Mouse (Mus musculus) thymus, adult 18-20 months (tissue): ENCODE measurements around the gene Ap1s1.
A peak's percentile ranks its signal among the peaks of the same experiment; 100 is the strongest.

Experiments used
- DNase-seq, 2 experiments: peaks; one replicate each; pipeline ENCODE4 v3.0.0; 2022; ENCODE audit warnings: mixed read lengths in 2 of 2

Gene Ap1s1

DNA sequence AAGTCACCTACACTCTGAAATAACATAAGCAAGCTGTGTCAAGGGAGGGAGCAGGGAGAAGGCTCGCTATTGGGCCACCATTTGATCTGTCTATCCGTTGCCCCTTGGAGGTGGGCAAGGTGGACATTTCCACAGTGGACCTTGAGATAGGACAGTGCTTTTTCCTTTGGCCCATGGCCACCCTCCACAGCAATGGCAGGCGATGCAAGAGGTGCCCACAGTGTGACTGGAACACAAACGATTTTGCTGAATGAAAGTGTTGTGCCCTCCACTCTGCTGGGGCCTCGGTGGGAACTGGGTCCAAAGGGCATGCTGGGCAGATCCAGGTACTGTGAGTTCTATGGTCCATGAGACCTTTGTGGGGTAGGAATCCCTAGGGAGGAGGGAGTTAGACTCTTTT is 16.7 kb upstream of the Ap1s1 start:
- no peak for DNase-seq

DNA sequence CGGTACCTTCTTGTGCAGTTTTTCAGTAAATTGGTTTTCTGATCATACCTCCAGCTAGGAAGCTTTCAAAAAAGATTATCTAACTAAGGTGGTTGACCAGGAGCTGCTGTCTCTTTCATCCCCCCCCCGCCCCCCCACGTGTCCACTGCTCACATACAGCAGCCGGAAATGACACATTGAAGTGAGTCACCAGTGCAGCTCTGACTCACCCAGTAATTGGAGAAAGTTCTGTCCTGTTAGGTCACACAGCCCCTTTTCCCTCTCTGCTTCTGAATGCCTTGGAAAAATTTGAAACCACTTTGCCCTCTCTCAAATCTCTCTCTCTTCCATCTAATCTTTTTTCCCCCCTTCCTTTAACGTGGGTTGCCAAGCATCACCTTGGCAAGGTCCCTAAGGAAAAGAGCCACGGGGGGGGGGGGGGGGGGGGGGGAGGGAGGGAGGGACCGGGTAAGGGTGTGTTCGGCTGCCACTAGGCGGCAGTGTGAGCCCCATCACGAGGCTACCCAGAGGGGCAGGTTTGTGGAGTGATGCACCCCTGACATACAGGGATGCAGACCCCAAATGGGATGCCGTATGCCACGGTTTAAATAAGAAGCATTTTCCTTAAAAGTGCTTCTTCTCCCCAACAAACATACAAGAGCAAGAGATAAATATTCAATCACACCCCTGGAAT is 16.0 kb upstream of the Ap1s1 start:
- no peak for DNase-seq

DNA sequence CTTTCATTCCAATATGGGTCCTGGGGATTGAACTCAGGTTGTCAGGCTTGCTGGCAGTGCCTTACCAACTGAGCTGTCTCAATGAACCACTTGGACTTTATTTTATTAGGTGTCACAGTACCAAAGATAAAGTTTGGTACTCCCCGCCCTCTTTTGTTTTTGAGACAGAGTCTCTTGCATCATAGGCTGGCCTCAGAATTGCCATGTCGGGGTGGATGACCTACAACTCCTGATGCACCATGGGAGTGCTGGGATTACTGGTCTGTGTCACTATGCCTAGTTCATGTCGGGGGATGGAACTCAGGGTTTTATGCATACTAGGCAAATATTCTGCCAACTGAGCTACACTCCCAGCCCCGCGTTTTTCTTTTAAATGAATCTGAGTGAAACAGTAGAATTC is 8.9 kb upstream of the Ap1s1 start:
- DNase-seq, result no peak

DNA sequence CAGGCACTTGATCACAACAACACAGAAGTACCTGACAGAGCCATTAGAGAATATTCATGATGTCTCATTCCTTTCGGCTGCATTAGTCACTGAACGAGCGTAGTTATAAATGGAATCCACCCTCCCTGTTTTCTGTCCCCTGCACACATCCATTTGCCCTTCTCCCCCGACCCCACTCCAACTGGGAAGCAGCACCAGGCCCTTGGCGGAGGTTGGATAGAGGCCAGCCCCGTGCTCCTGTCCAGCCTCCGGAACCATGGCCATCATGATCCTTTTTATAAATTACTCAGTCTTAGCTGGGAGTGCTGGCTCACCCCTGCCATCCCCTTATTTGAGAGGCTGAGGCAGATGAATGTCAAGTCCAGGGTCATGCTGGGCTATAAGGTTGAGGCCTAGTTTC is 8.4 kb upstream of the Ap1s1 start:
- no peak for DNase-seq

DNA sequence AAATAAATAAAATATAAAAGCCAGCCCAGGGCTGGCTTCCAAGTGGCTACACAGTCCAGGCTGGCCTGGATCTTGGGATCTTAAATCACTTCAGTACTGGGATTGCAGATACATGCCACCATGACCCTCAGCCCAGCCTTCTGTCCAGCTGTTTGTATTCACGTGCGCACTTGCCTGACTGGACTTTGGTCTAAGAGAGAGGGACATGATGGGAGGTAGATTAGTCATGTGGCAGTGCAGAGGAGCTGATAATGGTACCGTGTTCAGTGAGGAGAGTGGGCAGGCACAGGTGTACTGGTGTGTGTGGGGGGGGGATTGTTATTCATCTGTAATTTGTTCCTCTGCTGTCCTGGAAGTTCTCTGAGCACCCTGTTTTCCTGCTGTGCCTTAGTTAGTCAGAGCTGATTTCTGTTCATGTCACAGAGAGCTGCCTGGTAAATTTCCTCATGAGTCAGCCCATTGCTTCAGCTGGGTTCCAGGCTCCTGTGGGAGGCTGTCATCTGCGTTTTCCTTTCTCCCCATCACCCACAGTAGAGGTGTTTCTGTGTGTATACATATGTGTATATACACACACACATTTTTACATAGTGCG is 6.1 kb upstream of the Ap1s1 start:
- DNase-seq, result no peak

DNA sequence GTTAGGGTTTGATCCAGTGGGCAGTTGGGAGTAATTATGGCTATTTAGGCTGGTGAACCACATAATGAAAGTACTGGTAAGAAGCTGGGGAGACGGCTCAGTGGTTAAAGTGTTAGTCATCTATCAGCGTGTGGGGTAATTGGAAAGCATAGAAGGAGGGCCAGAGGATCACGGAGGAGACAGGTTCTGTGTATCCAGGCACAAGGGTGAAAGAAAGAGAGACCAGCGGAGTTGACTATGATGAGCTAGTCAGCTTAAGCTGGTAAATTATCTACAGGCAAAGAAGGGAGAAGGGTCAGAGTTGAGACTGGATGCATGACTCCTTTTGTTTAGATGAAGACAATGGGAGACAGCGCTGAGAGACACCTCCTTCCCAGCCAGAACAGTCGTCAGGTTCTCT is 5.2 kb upstream of the Ap1s1 start:
- no peak for DNase-seq

DNA sequence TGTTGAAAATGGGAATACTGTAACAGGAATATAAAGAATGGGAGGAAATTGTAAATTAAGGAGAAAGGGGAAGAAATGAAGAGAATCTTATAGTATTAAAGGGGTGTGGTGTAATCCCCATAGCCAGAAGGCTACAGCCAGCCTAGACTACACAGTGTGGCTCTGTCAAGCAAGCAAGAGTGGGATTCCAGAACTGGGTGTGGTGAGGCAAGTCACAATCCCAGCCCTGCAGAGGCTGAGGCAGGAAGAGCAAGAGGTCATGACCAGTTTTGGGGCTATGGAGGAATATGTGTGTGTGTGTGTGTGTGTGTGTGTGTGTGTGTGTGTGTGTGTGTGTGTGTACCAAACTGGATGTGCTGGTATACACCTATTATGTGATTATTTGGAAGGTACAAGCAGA is 1.1 kb upstream of the Ap1s1 start:
- no peak for DNase-seq

DNA sequence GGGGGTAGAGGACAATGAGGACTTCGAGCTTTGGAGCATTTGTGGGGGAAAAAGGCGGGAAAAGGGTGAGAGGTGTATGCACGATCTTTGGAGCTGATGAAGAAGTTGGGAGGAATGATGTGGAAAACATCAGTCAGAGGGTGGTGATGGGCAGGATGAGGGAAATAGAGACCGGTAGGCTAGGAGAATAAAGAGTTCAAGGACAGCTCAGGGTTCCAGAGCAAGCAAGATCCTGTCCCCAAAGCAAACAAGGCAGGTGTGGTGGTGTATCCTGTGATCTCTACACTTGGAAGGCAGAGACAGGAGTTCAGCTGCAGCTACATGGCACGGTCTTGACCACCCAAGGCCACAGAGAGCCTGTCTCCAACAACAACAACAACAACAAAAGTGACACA is 386 bp upstream of the Ap1s1 start:
- DNase-seq, result no peak

DNA sequence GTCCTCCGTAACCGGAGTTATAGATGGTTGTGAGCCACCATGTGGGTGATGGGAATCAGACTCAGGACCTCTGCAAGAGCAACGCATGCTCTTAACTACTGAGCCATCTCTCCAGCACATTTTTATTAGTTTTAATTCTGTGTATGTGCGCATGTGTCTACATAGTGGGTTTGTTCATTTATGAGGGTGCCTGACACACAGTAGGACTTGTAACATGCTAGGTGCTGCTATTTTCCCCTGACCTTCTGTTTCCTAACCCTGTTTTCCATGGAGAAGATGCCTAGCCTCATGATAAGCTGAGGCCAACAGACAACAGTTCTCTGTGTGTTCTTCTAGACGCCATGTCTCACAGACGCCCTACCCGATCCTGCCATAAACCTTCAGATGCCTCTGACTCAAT is 1.9 kb downstream of the Ap1s1 start:
- DNase-seq, result no peak

DNA sequence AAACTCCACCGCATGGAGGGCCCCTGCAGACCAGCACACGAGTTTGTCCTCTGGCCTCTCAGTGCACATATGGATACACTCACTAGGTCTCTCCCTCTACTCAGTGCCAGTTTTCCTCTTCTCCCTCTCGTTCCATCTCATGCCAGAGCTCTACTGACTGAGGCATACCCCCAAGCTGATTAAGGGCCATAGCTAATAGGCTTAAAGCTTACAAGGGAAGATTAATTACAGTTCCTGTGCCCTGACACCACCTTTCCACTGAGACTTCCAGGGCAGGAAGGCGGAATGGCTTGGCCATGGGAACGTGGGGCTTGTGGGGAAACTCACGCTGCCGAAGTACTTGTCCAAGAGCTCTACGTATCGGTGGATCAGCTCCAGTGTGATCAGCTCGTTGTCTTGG is 4.5 kb downstream of the Ap1s1 start:
- no peak for DNase-seq

DNA sequence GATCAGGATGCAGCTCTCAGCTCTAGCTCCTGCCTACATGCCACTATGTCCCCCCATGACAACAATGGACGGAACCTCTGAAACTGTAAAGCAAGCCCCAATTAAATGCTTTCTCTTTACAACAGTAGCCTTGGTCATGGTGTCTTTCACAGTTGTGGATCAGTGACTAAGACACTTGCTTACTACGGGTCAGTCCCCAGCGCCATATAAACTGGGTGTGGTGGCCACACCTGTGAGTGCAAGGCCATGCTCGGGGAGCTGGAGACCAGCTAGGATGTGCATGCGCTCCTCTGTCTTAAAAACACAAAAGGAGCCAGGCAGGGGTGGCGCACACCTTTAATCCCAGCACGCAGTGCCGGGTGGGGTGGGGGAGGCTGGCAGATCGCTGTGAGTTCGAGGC is 6.5 kb downstream of the Ap1s1 start:
- no peak for DNase-seq

DNA sequence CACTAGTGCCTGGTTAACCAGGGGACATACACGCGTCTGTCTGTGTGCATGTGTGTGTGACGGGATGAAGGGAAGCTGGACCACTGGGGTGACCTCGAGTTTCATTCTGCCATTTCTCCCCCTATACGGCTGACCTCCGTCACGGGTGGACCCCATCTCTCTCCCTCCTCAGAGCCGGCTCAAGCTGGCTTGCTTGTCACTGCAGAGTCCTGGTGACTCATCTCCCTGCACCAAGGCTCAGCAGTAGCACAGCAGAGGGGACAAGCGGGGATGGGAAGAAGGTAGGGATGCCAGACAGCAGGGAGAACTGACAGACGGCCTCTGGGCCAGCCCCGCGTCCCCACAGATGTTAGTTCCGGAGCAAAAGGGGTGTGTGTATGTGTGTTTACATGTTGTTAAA is 9.7 kb downstream of the Ap1s1 start:
- no peak for DNase-seq

DNA sequence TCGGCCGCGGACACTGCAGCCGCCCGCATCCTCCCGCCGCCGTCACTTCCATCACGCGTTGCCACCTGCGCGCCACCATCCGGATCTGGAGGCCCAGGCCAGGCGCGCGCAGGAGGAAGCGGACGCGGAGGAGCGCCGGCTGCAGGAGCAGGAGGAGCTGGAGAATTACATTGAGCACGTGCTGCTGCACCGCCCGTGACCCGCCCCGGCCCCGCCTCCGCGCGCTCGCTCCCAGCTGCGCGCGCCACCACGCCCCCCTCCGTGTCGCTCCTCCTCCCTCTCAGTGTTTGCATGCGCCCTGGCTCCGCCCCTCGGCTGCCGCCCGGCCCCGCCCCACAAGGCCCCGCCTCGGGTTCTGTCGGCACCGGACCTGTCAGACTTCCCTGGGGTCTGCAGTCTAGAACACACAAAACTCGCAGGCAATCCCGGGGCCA is 13.3 kb downstream of the Ap1s1 start:
- peak; percentile 81 to 83 for DNase-seq

DNA sequence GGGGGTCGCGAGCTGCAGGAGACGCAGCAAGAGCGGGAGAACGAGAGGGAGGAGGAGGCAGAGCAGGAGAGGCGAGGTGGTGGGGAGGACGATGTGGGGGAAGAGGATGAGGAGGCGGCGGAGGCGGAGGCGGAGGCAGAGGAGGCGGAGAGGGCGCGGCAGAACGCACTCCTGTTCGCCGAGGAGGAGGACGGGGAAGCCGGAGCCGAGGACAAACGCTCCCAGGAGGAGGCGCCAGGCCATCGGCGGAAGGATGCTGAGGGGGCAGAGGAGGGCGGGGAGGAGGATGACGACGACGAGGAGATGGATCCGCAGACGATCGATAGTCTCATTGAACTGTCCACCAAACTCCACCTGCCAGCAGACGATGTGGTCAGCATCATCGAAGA is 13.9 kb downstream of the Ap1s1 start:
- peak; percentile 29 to 40 for DNase-seq

DNA sequence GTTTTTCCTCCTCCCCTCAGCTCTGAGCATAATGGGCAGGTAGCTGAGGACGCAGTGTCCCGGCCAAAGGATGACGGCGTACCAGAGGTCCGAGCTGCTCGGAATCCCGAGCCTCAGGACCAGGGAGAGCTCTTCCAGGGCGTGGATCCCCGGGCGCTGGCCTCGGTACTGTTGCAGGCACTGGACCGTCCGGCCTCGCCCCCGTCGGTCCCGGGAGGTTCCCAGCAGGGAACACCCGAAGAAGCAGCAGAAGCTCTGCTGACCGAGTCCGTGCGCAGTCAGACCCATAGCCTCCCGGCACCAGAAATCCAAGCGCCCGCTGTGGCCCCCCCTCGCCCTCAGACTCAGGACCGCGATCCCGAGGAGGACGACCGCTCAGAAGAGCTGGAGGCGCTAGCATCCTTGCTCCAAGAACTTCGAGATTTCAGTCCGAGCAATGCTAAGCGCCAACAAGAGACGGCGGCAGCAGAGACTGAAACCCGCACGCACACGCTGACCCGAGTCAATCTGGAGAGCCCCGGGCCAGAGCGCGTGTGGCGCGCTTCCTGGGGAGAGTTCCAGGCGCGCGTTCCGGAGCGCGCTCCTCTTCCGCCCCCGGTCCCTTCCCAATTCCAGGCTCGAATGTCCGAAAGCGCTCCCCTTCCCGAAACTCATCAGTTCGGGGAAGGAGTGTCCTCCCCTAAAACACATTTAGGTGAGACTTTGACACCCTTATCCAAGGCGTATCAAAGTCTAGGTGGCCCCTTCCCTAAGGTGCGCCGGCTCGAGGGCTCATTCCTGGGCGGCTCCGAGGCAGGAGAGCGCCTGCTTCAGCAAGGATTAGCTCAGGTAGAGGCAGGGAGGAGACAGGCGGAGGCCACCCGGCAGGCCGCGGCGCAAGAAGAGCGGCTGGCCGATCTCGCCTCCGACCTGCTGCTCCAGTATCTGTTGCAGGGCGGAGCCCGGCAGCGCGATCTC is 14.6 kb downstream of the Ap1s1 start:
- DNase-seq, result no peak

DNA sequence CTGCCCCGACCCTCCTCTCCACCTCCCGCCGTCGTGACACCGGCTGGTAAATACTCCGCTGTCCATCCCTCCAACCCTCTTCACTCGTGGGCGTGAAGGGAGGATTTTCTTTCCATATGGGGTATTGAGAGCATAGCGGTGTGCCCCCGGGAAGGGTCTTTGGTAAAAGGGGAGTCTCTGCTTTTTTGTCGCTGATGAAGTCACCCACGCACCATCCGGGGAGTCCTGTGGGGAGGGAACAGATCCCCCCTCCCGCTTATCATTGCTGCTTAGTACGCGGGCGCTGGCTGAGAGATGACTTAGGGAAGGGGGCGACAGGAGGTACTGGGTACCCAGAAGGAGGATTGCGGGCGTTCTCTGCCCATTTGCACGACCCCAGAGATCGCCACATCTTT is 15.5 kb downstream of the Ap1s1 start:
- DNase-seq, result no peak

DNA sequence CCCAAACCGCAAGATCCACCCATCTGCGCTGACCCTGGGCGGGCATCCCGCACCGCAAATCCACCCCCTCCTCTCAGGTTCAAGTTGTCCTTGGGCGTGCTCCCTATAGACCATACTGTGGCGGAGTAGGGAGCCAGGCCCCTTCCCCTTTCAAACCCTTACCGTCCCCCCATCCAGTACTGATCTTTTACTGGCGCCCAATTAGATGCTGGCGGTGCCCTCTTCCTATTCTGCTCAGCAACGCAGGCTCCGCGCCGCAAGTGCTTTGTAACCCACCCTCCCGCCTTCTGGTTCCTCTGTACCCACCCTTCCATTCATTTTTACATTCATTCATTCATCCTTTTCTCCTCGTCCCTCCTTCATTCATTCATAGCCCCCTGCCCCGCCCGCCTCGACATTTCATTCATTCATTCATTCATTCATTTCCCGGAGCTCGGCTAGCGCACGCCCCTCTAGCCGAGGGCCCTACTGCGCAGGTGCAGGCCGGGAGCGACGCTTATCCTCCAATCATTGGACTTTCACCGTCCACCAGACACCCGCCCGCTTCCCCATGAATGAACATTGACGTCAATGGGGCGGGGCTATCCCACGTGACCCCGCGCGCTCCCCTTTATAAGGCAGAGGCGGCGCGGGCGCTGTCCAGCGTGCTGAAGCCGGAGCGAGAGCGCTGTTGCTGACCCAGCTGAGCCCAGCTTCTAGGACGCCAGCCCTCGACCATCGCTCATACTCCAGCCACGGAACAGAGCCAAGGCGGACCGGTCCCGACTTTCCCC is 16.1 kb downstream of the Ap1s1 start:
- DNase-seq, result peak; percentile 75 to 84

DNA sequence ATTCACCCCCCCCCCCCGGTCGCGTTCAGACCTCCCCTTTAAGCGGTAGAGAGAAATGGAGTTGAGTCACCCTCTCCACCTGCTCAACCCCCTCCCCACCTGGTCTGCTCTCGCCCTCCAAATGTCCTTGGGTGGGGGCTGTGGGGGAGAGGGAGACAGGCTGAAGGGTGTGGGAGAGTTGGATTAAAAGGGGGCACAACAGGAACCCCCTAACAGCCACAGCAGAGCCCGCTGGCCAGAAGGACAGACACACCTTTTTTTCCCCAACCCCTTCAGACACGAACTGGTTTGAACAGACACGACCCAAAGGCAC is 16.7 kb downstream of the Ap1s1 start:
- DNase-seq, result no peak

DNA sequence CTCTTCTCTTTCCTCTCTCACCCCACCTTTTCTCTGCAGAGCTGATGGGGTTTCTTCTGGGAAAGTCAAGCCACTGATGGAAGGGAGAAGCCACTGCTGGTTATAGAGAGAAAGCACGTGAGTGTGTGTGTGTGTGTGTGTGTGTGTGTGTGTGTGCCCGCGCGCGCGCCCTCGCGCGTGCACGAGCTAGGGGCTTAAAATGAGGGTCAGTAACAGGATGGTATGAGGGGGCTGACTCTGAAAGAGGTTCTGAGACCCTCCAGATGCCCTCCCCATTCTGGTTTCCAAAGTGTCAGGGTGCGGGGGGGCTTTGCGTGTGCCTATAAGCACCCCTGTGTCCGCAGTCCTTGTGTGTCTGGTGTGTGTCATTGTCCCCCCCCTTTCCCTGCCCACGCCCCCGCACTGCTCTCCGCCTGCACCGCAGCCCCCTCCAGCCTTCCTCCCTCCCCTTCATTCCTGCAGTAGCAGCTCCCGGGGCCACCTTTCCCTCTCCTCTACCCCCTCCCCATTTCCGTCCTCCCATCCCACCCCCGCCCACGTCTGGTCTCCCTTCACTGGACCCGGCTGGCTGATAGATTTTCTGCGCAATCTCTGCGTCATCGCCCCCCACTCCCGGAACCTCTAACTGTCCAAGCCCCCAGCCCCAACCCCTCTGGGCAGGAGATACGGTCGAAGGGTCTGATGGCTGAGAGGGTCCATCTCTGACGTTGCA is 17.2 kb downstream of the Ap1s1 start:
- no peak for DNase-seq

DNA sequence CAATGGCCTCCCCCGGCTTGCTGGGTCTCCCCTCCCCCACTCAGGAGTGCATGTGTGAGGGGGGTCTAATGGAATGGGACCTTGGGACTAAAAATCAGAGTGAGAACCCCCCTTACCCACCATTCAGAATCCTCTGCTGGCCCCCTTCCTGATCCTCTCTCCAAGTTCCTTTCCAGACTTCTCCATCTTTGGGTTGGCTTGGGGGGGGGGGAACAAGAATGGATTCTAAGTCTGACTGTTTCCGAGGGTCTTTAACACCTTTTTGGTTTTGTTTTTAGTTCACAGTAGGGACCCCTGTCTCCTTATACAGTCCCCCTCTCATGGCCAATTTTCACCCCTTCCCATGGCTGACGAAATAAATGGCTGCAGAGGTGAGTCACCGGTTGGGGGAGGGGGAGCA is 19.8 kb downstream of the Ap1s1 start, which contains the start of gene Vgf:
Gene Vgf (plus strand): TSS at position 301 of the 400 bp plus-strand sequence.
- DNase-seq, result no peak

DNA sequence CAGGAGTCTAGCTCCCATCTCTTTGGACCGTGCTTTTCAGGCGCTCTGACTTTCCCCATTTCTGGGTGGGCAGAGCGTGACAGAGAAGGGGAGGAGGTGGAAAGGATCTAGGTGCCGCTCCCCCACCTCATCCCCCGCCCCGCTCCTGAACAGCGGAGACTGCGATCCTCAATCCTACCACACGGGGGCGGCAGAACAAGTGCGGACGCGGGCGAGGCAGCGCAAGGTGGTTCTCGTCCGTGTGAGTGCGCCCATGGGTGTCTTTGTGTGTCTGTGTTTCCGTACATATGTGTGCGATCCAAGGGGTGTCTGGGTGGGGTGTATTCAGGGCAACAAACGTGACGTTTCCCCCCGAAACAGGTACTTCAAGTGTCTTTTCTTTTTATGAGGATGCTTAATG is 20.8 kb downstream of the Ap1s1 start:
- peak; percentile 47 to 48 for DNase-seq

DNA sequence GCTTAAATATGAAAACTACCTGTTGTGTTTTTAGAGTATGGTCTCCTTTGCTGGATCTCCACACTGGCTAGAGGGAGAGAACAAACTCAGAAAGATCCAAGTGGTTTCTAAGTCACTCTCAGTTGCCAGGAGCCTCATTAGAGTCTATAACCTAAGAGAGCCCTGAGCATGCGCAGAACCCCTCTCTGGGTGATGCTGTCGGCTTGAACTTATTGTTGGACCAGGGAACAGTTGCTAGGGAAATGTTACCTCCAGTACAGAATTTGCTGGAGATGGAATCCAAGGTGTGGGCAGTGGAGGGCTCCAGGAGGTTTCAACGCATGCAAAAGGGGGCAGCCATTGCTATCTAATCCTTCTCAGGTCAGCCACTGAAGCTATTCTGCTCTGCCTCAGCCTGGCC is 21.6 kb downstream of the Ap1s1 start:
- no peak for DNase-seq

DNA sequence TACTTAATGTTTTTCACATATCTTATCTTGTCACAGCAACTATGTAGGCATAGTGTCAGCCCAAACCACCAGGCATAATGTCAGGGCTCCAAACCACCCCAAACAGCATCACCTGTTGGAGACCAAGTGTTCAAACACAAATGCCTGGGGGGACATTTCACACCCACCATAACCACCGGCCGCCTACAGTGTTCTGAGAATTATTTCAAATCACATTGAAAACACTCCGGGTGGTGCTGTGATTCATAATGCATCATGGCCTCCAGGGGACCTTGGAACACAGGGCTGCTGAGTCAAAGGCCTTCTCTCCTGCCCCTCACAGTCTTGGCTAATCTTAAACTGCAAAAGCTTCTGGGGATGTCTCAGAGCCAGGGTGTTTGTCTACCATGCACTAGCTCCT is 30.0 kb downstream of the Ap1s1 start:
- no peak for DNase-seq
